31 mouse cellular contexts compared by ENCODE assay signal in genomic region chr16:10819966-10820365, GRCm38 (mm10). TPM values are rescaled to one million over a fixed set of nuclear protein-coding genes. Genes with fewer than 3 reads are reported as not detected.
DNase-seq lines count a peak whose midpoint lies in the region; ATAC-seq and TF ChIP-seq lines count a peak whose summit lies in the region.
"Had no signal": no experiment of that assay in that cellular context is flagged by ENCODE, and none has a peak within 500 bp of the region (broad histone marks: within the 10 kb centered on the region; RNA-seq: fewer than 3 reads in every experiment).

No protein-coding gene starts in this region.

- ATAC-seq in heart, embryonic 13.5 days (ENCODE audit: extremely low read depth, insufficient number of reproducible peaks, low FRiP score, low TSS enrichment) = no peak
- ATAC-seq in heart, embryonic 16.5 days (replicated peaks; ENCODE audit: extremely low read depth, insufficient read depth, low FRiP score) = no peak; the same call in 1 of the 2 replicates
- ATAC-seq: forebrain, embryonic 14.5 days had no signal

- DNase-seq in gastrocnemius, adult 2 months = peak; percentile 48
- no peak for DNase-seq in gastrocnemius, adult 8-10 months (ENCODE audit: low spot score in 2 of 2)
- peak; percentile 95 for DNase-seq in heart, adult 11 months
- no peak for DNase-seq in heart, adult 8-10 months (ENCODE audit: low spot score)
- DNase-seq in heart, embryonic 10.5 days (ENCODE audit: low spot score) = no peak
- DNase-seq in heart, postnatal 4 days = no peak
- DNase-seq: adrenal gland, adult 2 months; adrenal gland, postnatal 10 days; adrenal gland, postnatal 25 days; cerebellum, adult 11 months; cerebellum, adult 18-20 months; cerebellum, adult 8-10 months; cerebellum, adult 9-11 months; cerebellum, postnatal 14 days; cerebellum, postnatal 36 days; embryo, embryonic 11 days had no signal

- H3K9ac ChIP-seq in heart, embryonic 13.5 days = no peak overlapping the region
- no peak overlapping the region for H3K9ac ChIP-seq in heart, embryonic 16.5 days (ENCODE audit: low read length)
- H3K9ac ChIP-seq: embryonic facial prominence, embryonic 13.5 days; embryonic facial prominence, embryonic 15.5 days; forebrain, embryonic 12.5 days had no signal

- H3K27ac ChIP-seq in gastrocnemius, adult 2 months = no peak overlapping the region
- peak overlapping the region; percentile 43; the same call in 1 of the 2 replicates for H3K27ac ChIP-seq in heart, embryonic 13.5 days (replicated peaks)
- H3K27ac ChIP-seq in heart, embryonic 10.5 days = no peak overlapping the region
- peak overlapping the region; percentile 49; the same call in 1 of the 2 replicates for H3K27ac ChIP-seq in heart, embryonic 16.5 days (ENCODE audit: low read length)
- H3K27ac ChIP-seq: embryonic facial prominence, embryonic 13.5 days; embryonic facial prominence, embryonic 15.5 days; forebrain, embryonic 10.5 days; forebrain, embryonic 12.5 days had no signal

- 34% methylated on average over 3 of the region's 3 CpGs for whole genome bisulfite sequencing in heart, embryonic 13.5 days
- 43% methylated on average over 3 of the region's 3 CpGs for WGBS in heart, embryonic 10.5 days
- WGBS in heart, embryonic 16.5 days = 41% methylated on average over 3 of the region's 3 CpGs

- H3K4me3 ChIP-seq in gastrocnemius, adult 2 months = no peak overlapping the region
- H3K4me3 ChIP-seq in heart, embryonic 13.5 days = no peak overlapping the region
- H3K4me3 ChIP-seq in heart, embryonic 10.5 days = no peak overlapping the region
- no peak overlapping the region for H3K4me3 ChIP-seq in heart, embryonic 16.5 days (ENCODE audit: low read length)
- H3K4me3 ChIP-seq: embryonic facial prominence, embryonic 13.5 days; embryonic facial prominence, embryonic 15.5 days; erythroblast, embryonic 14.5 days; forebrain, embryonic 10.5 days; forebrain, embryonic 12.5 days had no signal

- intact Hi-C loops in gastrocnemius, adult 2 months (cut with DNase I) = no loop called here

- H3K27me3 ChIP-seq in heart, embryonic 13.5 days (replicated peaks) = no peaks in the 10 kb centered on the region
- no peaks in the 10 kb centered on the region for H3K27me3 ChIP-seq in heart, embryonic 10.5 days (ENCODE audit: insufficient read depth, poor library complexity, severe bottlenecking)
- H3K27me3 ChIP-seq in heart, embryonic 16.5 days (ENCODE audit: control insufficient read depth, insufficient read depth, low read length) = no peaks in the 10 kb centered on the region
- H3K27me3 ChIP-seq: embryonic facial prominence, embryonic 13.5 days; embryonic facial prominence, embryonic 15.5 days; forebrain, embryonic 12.5 days had no signal

- H3K9me3 ChIP-seq in heart, embryonic 13.5 days = no peaks in the 10 kb centered on the region
- H3K9me3 ChIP-seq in heart, embryonic 10.5 days = no peaks in the 10 kb centered on the region
- no peaks in the 10 kb centered on the region; the same call in 1 of the 2 replicates for H3K9me3 ChIP-seq in heart, embryonic 16.5 days (replicated peaks; ENCODE audit: control insufficient read depth, low read length)
- H3K9me3 ChIP-seq: embryonic facial prominence, embryonic 13.5 days; embryonic facial prominence, embryonic 15.5 days; forebrain, embryonic 10.5 days; forebrain, embryonic 12.5 days had no signal

- H3K4me1 ChIP-seq in heart, embryonic 13.5 days = peaks cover 30% of the 10 kb centered on the region
- peaks cover 16% of the 10 kb centered on the region for H3K4me1 ChIP-seq in heart, embryonic 10.5 days
- peaks cover under 1% of the 10 kb centered on the region for H3K4me1 ChIP-seq in heart, embryonic 16.5 days (ENCODE audit: control insufficient read depth, insufficient read depth, low read length)
- H3K4me1 ChIP-seq: embryonic facial prominence, embryonic 15.5 days; forebrain, embryonic 10.5 days; forebrain, embryonic 12.5 days had no signal

- no peaks in the 10 kb centered on the region for H3K36me3 ChIP-seq in heart, embryonic 13.5 days
- no peaks in the 10 kb centered on the region for H3K36me3 ChIP-seq in heart, embryonic 10.5 days
- no peaks in the 10 kb centered on the region for H3K36me3 ChIP-seq in heart, embryonic 16.5 days (ENCODE audit: control insufficient read depth, insufficient read depth)
- H3K36me3 ChIP-seq: embryonic facial prominence, embryonic 13.5 days; embryonic facial prominence, embryonic 15.5 days; forebrain, embryonic 10.5 days; forebrain, embryonic 12.5 days had no signal

- H3K4me2 ChIP-seq in heart, embryonic 13.5 days = no peak overlapping the region
- no peak overlapping the region for H3K4me2 ChIP-seq in heart, embryonic 16.5 days (ENCODE audit: low read depth, low read length)
- H3K4me2 ChIP-seq: embryonic facial prominence, embryonic 13.5 days; embryonic facial prominence, embryonic 15.5 days; forebrain, embryonic 12.5 days had no signal

- TF ChIP-seq CTCF in gastrocnemius, adult 2 months (IDR thresholded peaks at IDR 0.05) = no peak

RNA-seq across cellular contexts. Expression of gene Gm11172, which starts 7.3 kb away (rescaled TPM):
- total RNA-seq in gastrocnemius, adult 2 months (2021) = not detected
- total RNA-seq in gastrocnemius, adult 8-10 months (2022) = not detected
- not detected for total RNA-seq in heart, adult 8-10 months (2022)
- not detected in 2 replicates for polyA plus RNA-seq in heart, embryonic 13.5 days (2015; fragmentation: Nextera tagmentation; extraction: Ambion mirVana)
- not detected in 2 replicates for polyA plus RNA-seq in heart, embryonic 10.5 days (2016; fragmentation: Nextera tagmentation; extraction: Ambion mirVana)
- polyA plus RNA-seq in heart, embryonic 16.5 days (2015; fragmentation: Nextera tagmentation; extraction: Ambion mirVana) = not detected in 2 replicates
- not detected for total RNA-seq in heart, postnatal 4 days (2021)
- total RNA-seq: adrenal gland, adult 2 months; adrenal gland, postnatal 10 days; adrenal gland, postnatal 25 days; adrenal gland, postnatal 4 days; common myeloid progenitor, adult 5-6 weeks; ES-E14; MEL had no signal
- polyA plus RNA-seq: adrenal gland, adult 2 months; brain, embryonic 14.5 days; C2C12; embryonic facial prominence, embryonic 11.5 days; embryonic facial prominence, embryonic 13.5 days; embryonic facial prominence, embryonic 15.5 days; erythroblast, embryonic 14.5 days; forebrain, embryonic 10.5 days; forebrain, embryonic 12.5 days; forebrain, embryonic 14.5 days had no signal

RNA-seq across cellular contexts. Expression of gene Prm1, which starts 14.3 kb away (rescaled TPM):
- total RNA-seq in gastrocnemius, adult 2 months (2021) = not detected
- total RNA-seq in gastrocnemius, adult 8-10 months (2022) = not detected
- not detected for total RNA-seq in heart, adult 8-10 months (2022)
- polyA plus RNA-seq in heart, embryonic 13.5 days (2015; fragmentation: Nextera tagmentation; extraction: Ambion mirVana) = 0.36 TPM in 1 of 2 replicates, not detected in the other
- polyA plus RNA-seq in heart, embryonic 10.5 days (2016; fragmentation: Nextera tagmentation; extraction: Ambion mirVana) = 0.36 TPM in 1 of 2 replicates, not detected in the other
- polyA plus RNA-seq in heart, embryonic 16.5 days (2015; fragmentation: Nextera tagmentation; extraction: Ambion mirVana) = 0.36 and 0.58 TPM in 2 replicates
- total RNA-seq in heart, postnatal 4 days (2021) = not detected
- total RNA-seq: adrenal gland, adult 2 months; adrenal gland, postnatal 10 days; adrenal gland, postnatal 25 days; adrenal gland, postnatal 4 days; common myeloid progenitor, adult 5-6 weeks; ES-E14; MEL had no signal
- polyA plus RNA-seq: adrenal gland, adult 2 months; brain, embryonic 14.5 days; C2C12; embryonic facial prominence, embryonic 11.5 days; embryonic facial prominence, embryonic 13.5 days; embryonic facial prominence, embryonic 15.5 days; erythroblast, embryonic 14.5 days; forebrain, embryonic 10.5 days; forebrain, embryonic 12.5 days; forebrain, embryonic 14.5 days had no signal

RNA-seq across cellular contexts. Expression of gene Rmi2, which starts 14.9 kb away (rescaled TPM):
- total RNA-seq in gastrocnemius, adult 2 months (2021) = 1 to 10 TPM; 1.2 to 1.9 TPM
- total RNA-seq in gastrocnemius, adult 8-10 months (2022) = 1 to 10 TPM in 2 of 4 experiments, under 1 TPM in 2; 0.48 to 1.8 (median 1.0) TPM
- total RNA-seq in heart, adult 8-10 months (2022) = under 1 TPM; 0.29 to 0.41 (median 0.32) TPM
- polyA plus RNA-seq in heart, embryonic 13.5 days (2015; fragmentation: Nextera tagmentation; extraction: Ambion mirVana) = 2.8 and 3.9 TPM in 2 replicates
- polyA plus RNA-seq in heart, embryonic 10.5 days (2016; fragmentation: Nextera tagmentation; extraction: Ambion mirVana) = 3.7 and 4.1 TPM in 2 replicates
- 2.8 and 3.0 TPM in 2 replicates for polyA plus RNA-seq in heart, embryonic 16.5 days (2015; fragmentation: Nextera tagmentation; extraction: Ambion mirVana)
- total RNA-seq in heart, postnatal 4 days (2021) = 1 to 10 TPM; 5.1 to 5.5 TPM

RNA-seq across cellular contexts. Expression of gene Prm2, which starts 24.0 kb away (rescaled TPM):
- not detected for total RNA-seq in gastrocnemius, adult 2 months (2021)
- total RNA-seq in gastrocnemius, adult 8-10 months (2022) = not detected
- not detected for total RNA-seq in heart, adult 8-10 months (2022)
- not detected in 2 replicates for polyA plus RNA-seq in heart, embryonic 13.5 days (2015; fragmentation: Nextera tagmentation; extraction: Ambion mirVana)
- not detected in 2 replicates for polyA plus RNA-seq in heart, embryonic 10.5 days (2016; fragmentation: Nextera tagmentation; extraction: Ambion mirVana)
- polyA plus RNA-seq in heart, embryonic 16.5 days (2015; fragmentation: Nextera tagmentation; extraction: Ambion mirVana) = not detected in 2 replicates
- total RNA-seq in heart, postnatal 4 days (2021) = not detected
- total RNA-seq: adrenal gland, adult 2 months; adrenal gland, postnatal 10 days; adrenal gland, postnatal 25 days; adrenal gland, postnatal 4 days; common myeloid progenitor, adult 5-6 weeks; ES-E14; MEL had no signal
- polyA plus RNA-seq: brain, embryonic 14.5 days; C2C12; embryonic facial prominence, embryonic 11.5 days; embryonic facial prominence, embryonic 13.5 days; embryonic facial prominence, embryonic 15.5 days; erythroblast, embryonic 14.5 days; forebrain, embryonic 10.5 days; forebrain, embryonic 12.5 days; forebrain, embryonic 14.5 days had no signal

RNA-seq across cellular contexts. Expression of gene Prm3, which starts 29.3 kb away (rescaled TPM):
- not detected for total RNA-seq in gastrocnemius, adult 2 months (2021)
- total RNA-seq in gastrocnemius, adult 8-10 months (2022) = not detected
- not detected for total RNA-seq in heart, adult 8-10 months (2022)
- not detected in 2 replicates for polyA plus RNA-seq in heart, embryonic 13.5 days (2015; fragmentation: Nextera tagmentation; extraction: Ambion mirVana)
- polyA plus RNA-seq in heart, embryonic 10.5 days (2016; fragmentation: Nextera tagmentation; extraction: Ambion mirVana) = not detected in 2 replicates
- polyA plus RNA-seq in heart, embryonic 16.5 days (2015; fragmentation: Nextera tagmentation; extraction: Ambion mirVana) = not detected in 2 replicates
- not detected for total RNA-seq in heart, postnatal 4 days (2021)
- total RNA-seq: adrenal gland, adult 2 months; adrenal gland, postnatal 10 days; adrenal gland, postnatal 25 days; adrenal gland, postnatal 4 days; common myeloid progenitor, adult 5-6 weeks; ES-E14; MEL had no signal
- polyA plus RNA-seq: adrenal gland, adult 2 months; brain, embryonic 14.5 days; C2C12; embryonic facial prominence, embryonic 11.5 days; embryonic facial prominence, embryonic 13.5 days; embryonic facial prominence, embryonic 15.5 days; erythroblast, embryonic 14.5 days; forebrain, embryonic 10.5 days; forebrain, embryonic 12.5 days; forebrain, embryonic 14.5 days had no signal

Comparison
In these comparisons a context has a peak if more than half of its experiments do, and no peak if none do; other contexts are left out.
1. DNase-seq: peak in gastrocnemius, adult 2 months (single experiment) and heart, adult 11 months (single experiment); none in gastrocnemius, adult 8-10 months (0 of 2), heart, adult 8-10 months (single experiment), heart, embryonic 10.5 days (single experiment) and heart, postnatal 4 days (single experiment).
2. H3K27ac ChIP-seq: peak in heart, embryonic 13.5 days (single experiment) and heart, embryonic 16.5 days (single experiment); none in gastrocnemius, adult 2 months (single experiment) and heart, embryonic 10.5 days (single experiment).